In the genomic region with DNA sequence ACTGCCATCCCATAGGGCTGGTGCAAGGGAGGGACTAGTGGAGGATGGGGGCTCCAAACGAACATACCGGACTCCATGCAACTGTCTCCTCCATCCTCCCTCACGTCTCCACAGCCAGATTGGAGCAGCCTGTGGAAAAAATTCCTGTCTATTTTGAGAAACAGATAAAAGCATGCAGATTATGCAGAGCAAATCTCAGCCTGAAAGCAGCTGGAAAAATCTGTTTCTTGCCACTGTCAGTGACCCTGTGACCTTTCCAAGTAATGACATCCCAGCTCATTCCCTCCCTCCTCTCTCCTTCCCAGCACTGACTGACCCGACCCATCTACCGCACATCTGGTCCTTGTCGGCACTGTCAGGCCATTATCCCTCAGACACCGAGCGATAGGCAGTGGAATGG, we compare ENCODE assay signal across 9 mouse cellular contexts. TPM values are rescaled to one million over a fixed set of nuclear protein-coding genes. Genes with fewer than 3 reads are reported as not detected.
DNase-seq lines count a peak whose midpoint lies in the region; ATAC-seq and TF ChIP-seq lines count a peak whose summit lies in the region.
"Had no signal": no experiment of that assay in that cellular context is flagged by ENCODE, and none has a peak within 500 bp of the region (broad histone marks: within the 10 kb centered on the region; RNA-seq: fewer than 3 reads in every experiment).

No protein-coding gene starts in this region.

- 0 out of 2 replicates have a peak, but pooled peaks have one; percentile 45 for TF ChIP-seq EP300 in ES-Bruce4 (IDR thresholded peaks at IDR 0.05; ENCODE audit: insufficient read depth, low read depth, low read length)

- no peaks in the 10 kb centered on the region for H3K27me3 ChIP-seq in ES-Bruce4 (ENCODE audit: control insufficient read depth, insufficient read depth, low read length, poor library complexity, severe bottlenecking)
- H3K27me3 ChIP-seq in embryonic facial prominence, embryonic 15.5 days, result no peaks in the 10 kb centered on the region

- H3K4me2 ChIP-seq in embryonic facial prominence, embryonic 15.5 days (replicated peaks), result no peak overlapping the region

- no peaks in the 10 kb centered on the region for H3K36me3 ChIP-seq in ES-Bruce4 (ENCODE audit: control insufficient read depth, insufficient read depth, low read length, poor library complexity, severe bottlenecking)
- no peaks in the 10 kb centered on the region for H3K36me3 ChIP-seq in embryonic facial prominence, embryonic 15.5 days

- no peak for TF ChIP-seq POLR2A in ES-Bruce4 (IDR thresholded peaks at IDR 0.05; ENCODE audit: insufficient read depth, low read length)

- no peak overlapping the region for H3K27ac ChIP-seq in ES-Bruce4 (ENCODE audit: insufficient read depth, low read length)
- 0 out of 2 replicates have a peak overlapping the region, but pooled peaks have one; percentile 12 for H3K27ac ChIP-seq in embryonic facial prominence, embryonic 15.5 days (replicated peaks)

- H3K4me1 ChIP-seq in ES-Bruce4 (ENCODE audit: control insufficient read depth, insufficient read depth, low read length), result no peaks in the 10 kb centered on the region
- H3K4me1 ChIP-seq in embryonic facial prominence, embryonic 15.5 days, result peaks cover 8% of the 10 kb centered on the region

- peak; percentile 77 for DNase-seq in heart, postnatal 4 days
- peak; percentile 69 to 73 for DNase-seq in lung, adult 18-20 months
- DNase-seq in urinary bladder, postnatal 25 days (ENCODE audit: low spot score), result peak; percentile 29
- no peak for DNase-seq in cerebellum, adult 9-10 months
- no peak for DNase-seq in layer of hippocampus, adult 9-10 months (ENCODE audit: low spot score)

- H3K9ac ChIP-seq in ES-Bruce4 (ENCODE audit: low read depth, poor library complexity, severe bottlenecking), result no peak overlapping the region
- H3K9ac ChIP-seq in embryonic facial prominence, embryonic 15.5 days, result no peak overlapping the region

- 32% methylated on average over 8 of the region's 8 CpGs for WGBS in embryonic facial prominence, embryonic 15.5 days

- H3K4me3 ChIP-seq in ES-Bruce4 (ENCODE audit: low read depth, low read length), result no peak overlapping the region
- no peak overlapping the region for H3K4me3 ChIP-seq in embryonic facial prominence, embryonic 15.5 days (replicated peaks)
- H3K4me3 ChIP-seq: megakaryocyte, embryonic 14.5 days had no signal

- no peaks in the 10 kb centered on the region for H3K9me3 ChIP-seq in ES-Bruce4 (replicated peaks; ENCODE audit: control insufficient read depth, insufficient read depth, low read length, poor library complexity, severe bottlenecking)
- H3K9me3 ChIP-seq in embryonic facial prominence, embryonic 15.5 days (replicated peaks), result no peaks in the 10 kb centered on the region
- H3K9me3 ChIP-seq: megakaryocyte, embryonic 14.5 days had no signal

- peak; percentile 31; the same call in 1 of the 2 replicates for ATAC-seq in embryonic facial prominence, embryonic 15.5 days (ENCODE audit: insufficient number of reproducible peaks, low FRiP score, low TSS enrichment, low read depth)
- no peak for ATAC-seq in cerebellum, adult (ENCODE audit: insufficient number of reproducible peaks, low FRiP score, low TSS enrichment)

- TF ChIP-seq CTCF in ES-Bruce4 (IDR thresholded peaks at IDR 0.05; ENCODE audit: low read depth, low read length), result no peak

RNA-seq across cellular contexts. Expression of a gene that starts 35.5 kb away (rescaled TPM):
- 12.1 and 13.8 TPM in 2 replicates for polyA plus RNA-seq in ES-Bruce4 (2011; ENCODE audit: insufficient read depth, insufficient read length, low read depth, missing spikeins)
- polyA plus RNA-seq in embryonic facial prominence, embryonic 15.5 days (2015; fragmentation: Nextera tagmentation; extraction: Ambion mirVana), result 11.8 and 15.4 TPM in 2 replicates
- total RNA-seq in heart, postnatal 4 days (2021), result 100 to 1,000 TPM; 160 to 168 TPM

Comparison
In these comparisons a context has a peak if more than half of its experiments do, and no peak if none do; other contexts are left out.
1. DNase-seq: peak in heart, postnatal 4 days (single experiment), lung, adult 18-20 months (2 of 2) and urinary bladder, postnatal 25 days (single experiment); none in cerebellum, adult 9-10 months (single experiment) and layer of hippocampus, adult 9-10 months (single experiment).